In genomic region chr3:31056047-31056650, GRCm38 (mm10) we compare ENCODE assay signal across 8 mouse cellular contexts. TPM values are rescaled to one million over a fixed set of nuclear protein-coding genes. Genes with fewer than 3 reads are reported as not detected.
DNase-seq lines count a peak whose midpoint lies in the region; ATAC-seq and TF ChIP-seq lines count a peak whose summit lies in the region.

No protein-coding gene starts in this region.

- H3K9ac ChIP-seq in intestine, embryonic 16.5 days (ENCODE audit: low read depth, low read length) = peak overlapping the region; percentile 63
- H3K9ac ChIP-seq in lung, embryonic 14.5 days = peak overlapping the region; percentile 54

- no peaks in the 10 kb centered on the region for H3K9me3 ChIP-seq in erythroblast, embryonic 14.5 days (ENCODE audit: control insufficient read depth, low read length)
- H3K9me3 ChIP-seq in intestine, embryonic 16.5 days (ENCODE audit: control insufficient read depth, low read length) = no peaks in the 10 kb centered on the region
- H3K9me3 ChIP-seq in lung, embryonic 14.5 days (ENCODE audit: low read depth, low read length) = no peaks in the 10 kb centered on the region

- H3K27me3 ChIP-seq in erythroblast, embryonic 14.5 days (ENCODE audit: control insufficient read depth) = peaks cover under 1% of the 10 kb centered on the region; the same call in 1 of the 2 replicates
- H3K27me3 ChIP-seq in intestine, embryonic 16.5 days (replicated peaks; ENCODE audit: control insufficient read depth, insufficient read depth, low read length) = no peaks in the 10 kb centered on the region
- no peaks in the 10 kb centered on the region for H3K27me3 ChIP-seq in lung, embryonic 14.5 days (ENCODE audit: insufficient read depth, low read length)

- H3K4me2 ChIP-seq in intestine, embryonic 16.5 days (ENCODE audit: low read depth, low read length) = peak overlapping the region; percentile 71
- peak overlapping the region; percentile 70 for H3K4me2 ChIP-seq in lung, embryonic 14.5 days

- H3K4me1 ChIP-seq in erythroblast, embryonic 14.5 days (ENCODE audit: control insufficient read depth) = peaks cover 17% of the 10 kb centered on the region
- no peaks in the 10 kb centered on the region for H3K4me1 ChIP-seq in brown adipose tissue, adult 24 weeks (ENCODE audit: control insufficient read depth, insufficient read depth, insufficient read length, low read length)
- no peaks in the 10 kb centered on the region for H3K4me1 ChIP-seq in intestine, embryonic 16.5 days (ENCODE audit: control insufficient read depth, insufficient read depth, low read length)
- no peaks in the 10 kb centered on the region for H3K4me1 ChIP-seq in lung, embryonic 14.5 days (ENCODE audit: insufficient read depth)

- H3K36me3 ChIP-seq in erythroblast, embryonic 14.5 days (ENCODE audit: control insufficient read depth) = peaks cover 2% of the 10 kb centered on the region
- no peaks in the 10 kb centered on the region; the same call in 1 of the 2 replicates for H3K36me3 ChIP-seq in intestine, embryonic 16.5 days (ENCODE audit: control insufficient read depth, insufficient read depth, low read length)
- H3K36me3 ChIP-seq in lung, embryonic 14.5 days (ENCODE audit: insufficient read depth) = peaks cover 5% of the 10 kb centered on the region; the same call in 1 of the 2 replicates

- peak; percentile 36; the same call in 1 of the 2 replicates for TF ChIP-seq CTCF in lung, embryonic 14.5 days (IDR thresholded peaks at IDR 0.05; ENCODE audit: low read depth)

- peak; percentile 77 for DNase-seq in lung, embryonic 14.5 days
- DNase-seq in ovary, postnatal 10 days (ENCODE audit: low spot score) = peak; percentile 13
- DNase-seq in layer of hippocampus, postnatal 25 days (ENCODE audit: extremely low spot score in 1 of 2, low spot score in 1 of 2) = no peak

- peak overlapping the region; percentile 21; the same call in 1 of the 2 replicates for H3K27ac ChIP-seq in brown adipose tissue, adult 24 weeks (replicated peaks; ENCODE audit: low read depth, low read length)
- peak overlapping the region; percentile 39; the same call in 1 of the 2 replicates for H3K27ac ChIP-seq in intestine, embryonic 16.5 days (ENCODE audit: low read length)
- H3K27ac ChIP-seq in lung, embryonic 14.5 days (ENCODE audit: low read depth) = peak overlapping the region; percentile 58

- 20% methylated on average over 17 of the region's 17 CpGs for WGBS in intestine, embryonic 16.5 days
- 16% methylated on average over 17 of the region's 17 CpGs for WGBS in lung, embryonic 14.5 days

- ATAC-seq in erythroblast, adult 5-6 weeks (replicated peaks; ENCODE audit: low FRiP score, poor library complexity, severe bottlenecking) = no peak
- ATAC-seq in granulocyte monocyte progenitor cell, adult 5-6 weeks (replicated peaks; ENCODE audit: poor library complexity, severe bottlenecking) = peak; percentile 59
- ATAC-seq in intestine, embryonic 16.5 days = peak; percentile 63
- peak; percentile 81 for ATAC-seq in lung, embryonic 14.5 days (ENCODE audit: insufficient read depth)

- peak overlapping the region; percentile 71 for H3K4me3 ChIP-seq in erythroblast, embryonic 14.5 days (replicated peaks)
- H3K4me3 ChIP-seq in brown adipose tissue, adult 24 weeks (ENCODE audit: insufficient read depth, low read depth, low read length) = peak overlapping the region; percentile 67
- H3K4me3 ChIP-seq in intestine, embryonic 16.5 days (ENCODE audit: low read length) = peak overlapping the region; percentile 53
- H3K4me3 ChIP-seq in lung, embryonic 14.5 days (ENCODE audit: low read depth, low read length) = peak overlapping the region; percentile 49

RNA-seq across cellular contexts. Expression of gene Skil, which starts 38.7 kb away (rescaled TPM):
- 0.15 and 0.19 TPM in 2 replicates for polyA plus RNA-seq in erythroblast, embryonic 14.5 days (2012)
- 2.3 and 3.5 TPM in 2 replicates for total RNA-seq in erythroblast, adult 5-6 weeks (2015; ENCODE audit: low replicate concordance)
- 5.3 and 6.8 TPM in 2 replicates for total RNA-seq in erythroblast, adult 5-6 weeks (2017; ENCODE audit: low replicate concordance)
- 18.4 and 21.4 TPM in 2 replicates for polyA plus RNA-seq in brown adipose tissue, adult 24 weeks (2012; ENCODE audit: insufficient read depth, insufficient read length, missing spikeins)
- total RNA-seq in granulocyte monocyte progenitor cell, adult 5-6 weeks (2014; fragmentation: Nextera tagmentation) = 5.0 and 7.4 TPM in 2 replicates
- total RNA-seq in granulocyte monocyte progenitor cell, adult 5-6 weeks (2017) = 9.2 and 10.5 TPM in 2 replicates
- polyA plus RNA-seq in intestine, embryonic 16.5 days (2015; fragmentation: Nextera tagmentation; extraction: Ambion mirVana) = 14.2 and 15.9 TPM in 2 replicates
- 24.0 and 24.6 TPM in 2 replicates for polyA plus RNA-seq in lung, embryonic 14.5 days (2014; fragmentation: Nextera tagmentation; extraction: Ambion mirVana)
- 10 to 100 TPM; 67.6 to 70.0 TPM for total RNA-seq in layer of hippocampus, postnatal 25 days (2021)

Comparison
In these comparisons a context has a peak if more than half of its experiments do, and no peak if none do; other contexts are left out.
1. DNase-seq: peak in lung, embryonic 14.5 days (single experiment) and ovary, postnatal 10 days (single experiment); none in layer of hippocampus, postnatal 25 days (0 of 2).
2. RNA of gene Skil, which starts 38.7 kb away (polyA plus RNA-seq): 24.0 to 24.6 TPM in lung, embryonic 14.5 days, 18.4 to 21.4 TPM in brown adipose tissue, adult 24 weeks and 14.2 to 15.9 TPM in intestine, embryonic 16.5 days; 0.15 to 0.19 TPM in erythroblast, embryonic 14.5 days; every median in the first group is over 10 times any median in the second.
3. Peak in every context shown above with its lines, with median percentiles within 50 percentile points of each other: H3K4me3 ChIP-seq and H3K27ac ChIP-seq.